Mouse (Mus musculus): ENCODE results near the gene Hoxc6. TPM values are rescaled to one million over a fixed set of nuclear protein-coding genes. Genes with fewer than 3 reads are reported as not detected.

Gene Hoxc6
- total RNA-seq, 2 experiments from 2014 or later: not detected

DNA sequence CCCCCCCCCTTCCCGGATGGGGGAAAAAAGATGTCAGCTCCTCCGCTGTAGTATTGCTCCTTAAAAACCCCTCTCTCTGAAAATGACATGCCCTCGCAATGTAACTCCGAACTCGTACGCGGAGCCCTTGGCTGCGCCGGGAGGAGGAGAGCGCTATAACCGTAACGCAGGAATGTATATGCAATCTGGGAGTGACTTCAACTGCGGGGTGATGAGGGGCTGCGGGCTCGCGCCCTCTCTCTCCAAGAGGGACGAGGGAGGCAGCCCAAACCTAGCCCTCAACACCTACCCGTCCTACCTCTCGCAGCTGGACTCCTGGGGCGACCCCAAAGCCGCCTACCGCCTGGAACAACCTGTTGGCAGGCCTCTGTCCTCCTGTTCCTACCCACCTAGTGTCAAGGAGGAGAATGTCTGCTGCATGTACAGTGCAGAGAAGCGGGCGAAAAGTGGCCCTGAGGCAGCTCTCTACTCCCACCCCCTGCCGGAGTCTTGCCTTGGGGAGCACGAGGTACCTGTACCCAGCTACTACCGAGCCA lies 31.2 kb upstream of the Hoxc6 start, which contains the start of gene Hoxc10:
TSS of gene Hoxc10 (plus strand) at position 21 of the 536 bp plus-strand sequence.
- intact Hi-C loops (cut with DNase I): loop anchor here (10.0 kb wide), 1 partner anchor 272 kb away; no protein-coding TSS in a partner anchor
- no peak for DNase-seq (ENCODE audit: low spot score in 2 of 2)

DNA sequence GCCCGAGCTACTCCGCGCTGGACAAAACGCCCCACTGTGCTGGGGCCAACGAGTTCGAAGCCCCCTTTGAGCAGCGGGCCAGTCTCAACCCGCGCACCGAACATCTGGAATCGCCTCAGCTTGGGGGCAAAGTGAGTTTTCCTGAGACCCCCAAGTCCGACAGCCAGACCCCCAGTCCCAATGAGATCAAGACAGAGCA lies 30.8 kb upstream of the Hoxc6 start, which contains the start of gene Hoxc5:
TSS of gene Hoxc5 (plus strand) at position 132 of the 199 bp plus-strand sequence.
- intact Hi-C loops (cut with DNase I): loop anchor here (10.0 kb wide), 1 partner anchor 272 kb away; no protein-coding TSS in a partner anchor
- DNase-seq (ENCODE audit: low spot score in 2 of 2): no peak

DNA sequence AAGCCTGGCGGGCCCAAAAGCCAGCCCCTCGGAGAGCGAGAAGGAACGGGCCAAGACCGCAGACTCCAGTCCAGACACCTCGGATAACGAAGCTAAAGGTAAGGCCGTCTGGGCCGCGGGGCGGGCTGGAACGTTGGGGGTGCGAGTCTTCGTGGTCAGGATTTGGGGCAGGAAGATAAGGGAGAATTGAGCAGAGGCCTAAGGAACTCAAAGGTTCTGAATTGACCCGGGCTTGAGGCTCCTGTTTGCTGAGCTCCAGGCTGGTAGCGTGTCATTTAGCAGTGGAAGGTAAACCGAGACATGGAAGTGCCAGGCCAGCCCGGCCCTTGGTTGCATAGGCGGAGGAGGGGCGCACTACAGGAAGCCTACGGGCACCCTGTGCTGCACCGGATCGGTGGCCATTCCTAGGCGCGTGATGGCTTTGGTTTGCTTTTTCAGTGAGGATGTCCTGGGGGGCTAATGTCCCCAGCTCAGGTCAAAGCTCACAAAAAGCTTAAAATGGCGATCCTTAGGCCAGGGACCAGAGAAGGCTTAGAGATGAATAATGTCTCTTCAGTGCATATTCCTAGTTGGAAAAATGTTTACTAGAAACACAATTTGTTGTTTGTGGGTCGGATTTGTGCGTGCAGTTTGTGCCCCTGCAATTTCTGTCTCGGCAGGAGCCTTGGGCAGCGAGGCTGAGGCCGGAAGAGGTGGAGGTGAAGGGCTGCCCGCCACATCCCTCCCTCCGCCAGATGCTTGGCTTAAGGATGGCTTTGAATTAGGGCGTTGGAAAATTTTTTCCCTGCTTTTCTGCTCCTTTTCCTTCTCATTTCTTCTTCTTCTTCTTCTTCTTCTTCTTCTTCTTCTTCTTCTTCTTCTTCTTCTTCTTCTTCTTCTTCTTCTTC lies 30.3 kb upstream of the Hoxc6 start:
- no peak for DNase-seq (ENCODE audit: low spot score in 2 of 2)
- intact Hi-C loops (cut with DNase I): loop anchor here (10.0 kb wide), 1 partner anchor 273 kb away; no protein-coding TSS in a partner anchor

DNA sequence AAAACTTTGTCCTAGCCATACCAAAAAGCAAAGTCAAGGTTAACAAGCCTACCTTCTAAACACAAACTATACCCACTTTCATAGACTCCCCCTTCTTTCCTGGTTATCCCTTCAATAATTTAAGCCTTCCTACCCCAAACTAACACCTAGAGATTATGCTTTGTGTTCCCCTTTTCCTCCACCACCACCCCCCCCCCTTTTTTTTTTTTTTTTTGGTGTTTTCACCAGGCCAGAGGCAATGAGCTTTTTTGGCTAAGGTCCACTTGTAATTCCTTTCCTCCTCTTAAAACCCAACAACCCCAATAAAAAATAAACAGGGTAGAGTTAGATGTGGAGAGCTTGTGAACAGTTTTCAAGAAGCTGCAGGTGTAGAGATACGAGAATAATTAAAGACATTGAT lies 28.8 kb upstream of the Hoxc6 start:
- DNase-seq (ENCODE audit: low spot score in 2 of 2): no peak
- intact Hi-C loops (cut with DNase I): loop anchor here (10.0 kb wide), 1 partner anchor 274 kb away; no protein-coding TSS in a partner anchor

DNA sequence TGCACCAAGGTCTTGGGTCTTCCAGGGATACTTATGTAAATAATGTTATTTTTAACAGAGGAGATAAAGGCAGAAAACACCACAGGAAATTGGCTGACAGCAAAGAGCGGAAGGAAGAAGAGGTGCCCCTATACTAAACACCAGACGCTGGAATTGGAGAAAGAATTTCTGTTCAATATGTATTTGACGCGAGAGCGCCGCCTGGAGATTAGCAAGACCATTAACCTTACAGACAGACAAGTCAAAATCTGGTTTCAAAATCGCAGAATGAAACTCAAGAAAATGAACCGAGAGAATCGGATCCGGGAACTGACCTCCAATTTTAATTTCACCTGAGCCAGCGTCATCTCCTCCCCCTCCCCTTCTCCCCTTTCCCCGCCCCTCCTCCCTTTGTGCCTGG lies 27.3 kb upstream of the Hoxc6 start:
- intact Hi-C loops (cut with DNase I): loop anchor here (5.0 kb wide), 1 partner anchor 208 kb away; no protein-coding TSS in a partner anchor
- no peak for DNase-seq (ENCODE audit: low spot score in 2 of 2)

DNA sequence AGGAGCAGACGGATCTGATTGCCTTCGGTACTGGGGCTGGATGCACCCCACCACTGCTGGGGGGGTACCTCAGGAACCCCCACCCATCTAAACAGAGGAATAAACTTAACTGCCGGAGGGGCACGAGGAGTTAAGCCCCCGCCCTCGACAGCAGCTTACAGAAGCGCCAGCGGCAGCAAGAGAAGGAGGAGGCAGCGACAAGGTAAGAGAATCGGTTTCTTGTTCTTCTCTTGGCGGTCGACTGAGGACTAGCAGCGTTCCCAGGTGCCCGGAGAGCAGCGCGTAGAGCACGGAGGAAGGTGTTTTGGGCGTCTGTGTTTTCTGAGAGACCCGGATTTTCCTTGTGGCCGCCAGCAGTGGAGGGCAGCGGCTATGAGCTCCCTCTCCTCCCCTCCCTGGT lies 25.8 kb upstream of the Hoxc6 start:
- no peak for DNase-seq (ENCODE audit: low spot score in 2 of 2)
- intact Hi-C loops (cut with DNase I): loop anchor here (5.0 kb wide), 1 partner anchor 210 kb away; no protein-coding TSS in a partner anchor

DNA sequence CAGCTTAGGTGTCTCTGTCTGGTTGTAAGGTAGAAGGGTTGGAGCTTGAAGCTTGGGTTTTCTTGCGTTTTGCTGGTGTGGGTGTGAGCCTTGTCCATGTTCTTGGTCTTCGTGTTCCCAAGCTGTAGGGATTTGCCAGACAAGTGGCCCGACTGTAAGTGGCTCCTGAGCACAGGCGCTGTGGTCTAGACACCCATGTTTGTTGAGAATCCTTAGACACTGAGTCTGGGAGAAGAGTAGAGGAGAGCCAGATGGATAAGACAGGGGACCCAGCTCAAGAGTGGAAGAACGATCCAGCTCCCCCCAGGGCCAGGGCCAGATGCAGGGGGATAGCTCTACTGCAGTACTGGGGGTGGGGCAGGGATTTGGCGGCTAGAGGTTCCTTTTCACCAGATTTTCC lies 25.3 kb upstream of the Hoxc6 start:
- intact Hi-C loops (cut with DNase I): loop anchor here (5.0 kb wide), 1 partner anchor 210 kb away; no protein-coding TSS in a partner anchor
- DNase-seq (ENCODE audit: low spot score in 2 of 2): no peak

DNA sequence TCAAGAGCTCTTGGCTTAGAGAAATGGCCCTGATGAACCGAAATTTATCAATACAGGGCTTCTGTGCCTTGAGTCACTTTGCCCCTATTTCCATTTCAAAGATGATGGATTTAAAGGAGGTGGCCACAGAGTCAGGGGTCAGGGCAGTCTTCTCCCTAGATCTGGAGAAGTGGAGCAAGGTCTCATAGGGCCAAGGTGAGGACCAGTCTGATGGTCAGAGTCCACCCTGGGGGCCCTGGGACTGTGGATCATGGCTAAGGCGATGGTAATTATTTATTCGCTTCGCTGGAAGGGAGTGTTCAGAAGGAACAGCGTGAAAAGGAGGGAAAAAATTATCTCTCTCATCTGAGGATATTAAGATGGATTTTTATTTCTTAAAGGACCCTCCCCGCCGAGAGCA lies 23.0 kb upstream of the Hoxc6 start:
- DNase-seq (ENCODE audit: low spot score in 2 of 2): no peak
- intact Hi-C loops (cut with DNase I): no loop called here

DNA sequence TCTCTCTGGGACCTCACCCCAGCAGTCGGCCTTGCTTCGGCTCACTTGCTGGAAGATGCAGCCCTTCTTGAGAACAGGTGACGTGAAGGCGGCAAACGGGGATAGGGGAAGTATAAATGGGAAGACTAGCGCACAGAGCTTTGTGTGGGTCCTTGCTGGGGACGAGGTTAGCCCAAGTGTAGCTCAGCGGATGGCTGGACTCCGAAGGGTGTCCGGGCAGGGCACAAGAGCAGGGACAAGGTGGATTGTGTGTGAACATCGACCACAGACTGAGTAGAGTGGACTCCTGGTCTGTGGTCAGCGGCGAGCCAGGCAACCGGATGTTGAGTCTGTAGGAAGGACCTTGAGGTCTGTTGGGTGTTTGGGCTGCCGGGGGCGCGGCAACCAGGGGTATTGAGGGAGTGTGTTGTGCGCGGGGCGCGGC lies 22.4 kb upstream of the Hoxc6 start:
- intact Hi-C loops (cut with DNase I): no loop called here
- no peak for DNase-seq (ENCODE audit: low spot score in 2 of 2)

DNA sequence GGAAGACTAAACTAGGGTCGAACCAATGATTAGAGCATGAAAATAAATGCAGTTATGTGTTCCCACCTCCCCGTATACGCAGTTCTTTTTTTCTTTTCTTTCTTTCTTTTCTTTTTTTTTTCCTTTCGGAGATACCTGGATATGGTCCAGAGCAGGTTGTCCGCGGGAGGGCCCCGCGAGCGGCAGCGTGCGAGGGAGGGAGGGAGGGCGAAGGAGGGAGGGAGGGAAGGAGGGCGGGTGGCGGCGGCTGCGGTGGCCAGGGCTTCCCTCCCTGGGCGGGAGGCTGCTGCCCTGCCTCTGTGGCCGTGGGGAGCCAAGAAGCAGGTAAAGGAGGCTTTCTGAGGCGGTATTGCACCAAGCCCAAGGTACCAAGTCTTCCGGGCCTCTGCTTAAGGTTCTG lies 21.9 kb upstream of the Hoxc6 start, which contains the start of gene Hoxc9:
TSS of gene Hoxc9 (plus strand) at position 269 of the 400 bp plus-strand sequence.
- DNase-seq (ENCODE audit: low spot score in 2 of 2): no peak
- intact Hi-C loops (cut with DNase I): no loop called here

DNA sequence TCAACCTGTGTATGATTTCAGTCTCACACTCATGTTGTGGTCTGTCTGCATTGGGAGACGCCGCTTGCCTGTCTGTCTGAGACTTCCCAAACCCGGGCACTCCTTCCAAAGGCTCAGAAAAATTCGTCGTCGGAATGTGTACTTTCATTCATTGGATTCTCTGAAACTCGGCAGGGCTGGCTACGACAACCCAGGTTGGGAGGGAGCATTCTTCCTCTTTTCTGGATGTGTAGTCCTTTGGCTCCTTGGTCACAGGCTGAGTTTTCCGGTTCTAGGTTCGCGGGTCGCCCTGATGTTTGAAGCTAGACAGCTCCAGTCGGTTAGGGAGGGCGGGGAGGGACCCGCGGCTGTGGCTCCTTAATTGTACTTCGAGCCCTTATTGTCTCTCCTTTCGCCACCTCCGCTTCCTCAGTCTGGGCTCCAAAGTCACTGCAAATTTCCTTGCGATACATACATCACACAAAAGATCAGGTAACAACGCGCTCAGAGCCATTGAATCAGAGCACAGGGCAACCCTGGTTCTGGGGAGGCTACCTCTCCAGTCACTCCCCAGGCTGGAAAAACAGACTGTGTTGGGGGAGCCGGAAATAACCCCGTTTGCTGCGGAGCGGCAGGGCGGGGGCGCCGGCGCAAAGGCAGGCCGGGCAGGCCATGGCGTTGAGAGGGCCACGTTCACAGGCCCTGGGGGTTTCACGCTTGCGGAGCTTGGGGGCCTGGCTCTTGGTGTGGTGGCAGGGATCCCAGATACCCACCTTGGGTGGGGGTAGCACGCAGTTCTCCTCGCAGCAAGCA lies 21.2 kb upstream of the Hoxc6 start:
- intact Hi-C loops (cut with DNase I): no loop called here
- DNase-seq (ENCODE audit: low spot score in 2 of 2): no peak

DNA sequence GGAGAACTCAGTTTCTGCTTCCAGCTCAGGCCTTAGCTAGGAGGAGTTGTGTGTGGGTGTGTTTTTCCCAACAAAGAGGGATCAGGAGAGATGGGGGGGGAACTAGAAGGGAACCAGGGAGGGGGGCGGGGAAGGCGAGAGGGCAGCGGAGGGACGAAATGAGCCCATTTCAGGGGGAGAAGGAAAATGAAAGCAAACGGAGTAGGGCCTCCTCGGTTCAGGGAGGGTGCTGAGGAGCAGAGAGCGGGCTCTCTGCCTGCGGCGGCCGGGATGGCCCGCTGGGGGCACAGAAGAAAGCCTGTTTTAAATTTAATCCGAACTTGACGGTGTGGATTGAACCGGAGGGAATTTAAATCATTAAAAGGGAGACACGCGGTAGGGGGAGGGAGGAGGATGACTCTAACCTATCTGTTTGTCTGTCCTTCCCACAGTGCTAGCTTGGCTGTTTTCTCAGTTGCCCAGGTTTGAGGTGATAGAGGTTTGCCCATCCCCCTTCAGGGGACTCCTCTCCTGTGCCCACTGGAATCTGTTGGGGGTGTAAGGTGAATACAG lies 20.6 kb upstream of the Hoxc6 start:
- intact Hi-C loops (cut with DNase I): no loop called here
- no peak for DNase-seq (ENCODE audit: low spot score in 2 of 2)

DNA sequence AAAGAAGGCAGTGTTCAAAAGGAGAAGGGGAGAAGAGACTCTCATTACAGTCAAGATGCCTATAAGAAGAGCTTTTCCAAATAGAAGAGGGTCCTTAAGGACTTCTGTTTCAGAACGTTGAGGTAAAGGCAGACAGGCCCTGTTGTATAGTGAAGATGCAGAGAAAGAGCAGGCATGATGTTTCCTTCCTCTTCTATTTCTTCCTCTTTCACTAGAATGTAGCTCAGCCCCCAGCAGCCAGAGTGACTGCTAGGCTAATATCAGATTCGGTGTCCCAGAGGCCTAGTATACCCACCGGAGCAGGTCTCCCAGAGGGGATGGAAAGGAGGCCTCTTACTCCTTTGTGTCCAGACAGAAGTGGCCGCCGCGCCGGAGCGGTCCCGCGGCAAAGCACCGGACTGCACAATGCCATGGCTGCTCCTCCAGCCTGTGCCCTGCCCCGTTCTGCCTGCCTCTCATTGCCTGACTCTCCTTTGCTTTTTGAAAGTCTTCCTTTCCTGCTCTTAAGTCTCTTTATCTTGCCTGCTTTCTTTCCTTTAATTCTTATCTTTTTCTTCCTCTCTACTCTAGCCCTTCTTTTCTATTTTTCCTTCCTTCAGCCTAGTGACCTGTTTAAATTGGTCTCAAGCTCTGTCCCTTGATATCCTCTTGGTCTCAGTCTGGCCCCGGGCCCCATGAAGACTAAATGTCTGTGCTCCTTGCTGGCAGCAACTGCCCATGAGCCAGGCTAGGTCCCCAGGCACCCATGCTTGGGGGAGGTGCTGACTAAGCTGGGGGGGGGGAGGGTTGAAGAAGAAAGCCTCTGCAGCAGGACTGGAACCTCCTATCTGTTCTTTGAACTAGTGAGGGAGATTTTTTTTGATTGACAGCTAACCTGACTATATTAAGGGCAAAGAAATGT lies 19.2 kb upstream of the Hoxc6 start:
- intact Hi-C loops (cut with DNase I): no loop called here
- no peak for DNase-seq (ENCODE audit: low spot score in 2 of 2)

DNA sequence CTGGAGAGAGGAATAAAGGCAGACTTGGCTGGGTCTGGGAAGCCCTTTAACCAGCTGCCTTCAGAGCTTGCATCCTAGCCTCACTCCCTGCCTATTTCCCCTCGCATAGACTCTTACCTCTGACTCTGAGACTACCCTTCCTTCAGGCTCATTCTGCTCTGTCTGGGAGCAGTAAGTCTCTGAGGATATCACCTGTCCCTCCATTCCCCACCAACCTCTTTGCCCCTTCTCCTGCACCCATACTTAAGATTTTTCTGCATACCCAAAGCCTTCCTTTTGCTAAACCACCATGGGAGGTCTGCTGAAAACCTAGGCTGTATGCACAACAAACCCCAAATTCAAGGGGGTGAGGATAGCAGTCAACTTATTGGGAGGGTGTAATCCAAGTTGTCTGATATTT lies 18.1 kb upstream of the Hoxc6 start:
- intact Hi-C loops (cut with DNase I): loop anchor here (10.0 kb wide), 1 partner anchor 335 kb away; the partner anchor contains the start of gene Gpr84
- DNase-seq (ENCODE audit: low spot score in 2 of 2): no peak

DNA sequence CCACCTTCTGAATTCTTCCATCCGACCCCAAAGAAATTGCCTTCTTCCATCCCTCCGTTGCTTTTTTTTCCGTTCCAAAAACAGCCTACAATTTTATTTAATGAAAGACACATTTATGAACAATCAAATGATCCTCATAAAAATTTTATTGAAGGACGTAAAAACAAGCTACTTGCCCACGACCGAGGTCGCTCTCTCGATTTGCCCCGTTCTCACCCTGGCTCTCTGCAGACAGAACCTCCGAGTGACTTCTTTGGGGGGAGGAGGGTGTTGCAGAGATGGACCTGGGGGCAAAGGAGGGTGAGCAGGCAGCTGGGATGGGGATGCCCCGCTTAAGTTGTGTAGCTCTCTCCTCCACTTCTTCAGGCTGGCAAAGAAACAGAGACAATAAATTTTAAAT lies 17.7 kb upstream of the Hoxc6 start:
- intact Hi-C loops (cut with DNase I): loop anchor here (10.0 kb wide), 1 partner anchor 334 kb away; the partner anchor contains the start of gene Gpr84
- DNase-seq (ENCODE audit: low spot score in 2 of 2): no peak

DNA sequence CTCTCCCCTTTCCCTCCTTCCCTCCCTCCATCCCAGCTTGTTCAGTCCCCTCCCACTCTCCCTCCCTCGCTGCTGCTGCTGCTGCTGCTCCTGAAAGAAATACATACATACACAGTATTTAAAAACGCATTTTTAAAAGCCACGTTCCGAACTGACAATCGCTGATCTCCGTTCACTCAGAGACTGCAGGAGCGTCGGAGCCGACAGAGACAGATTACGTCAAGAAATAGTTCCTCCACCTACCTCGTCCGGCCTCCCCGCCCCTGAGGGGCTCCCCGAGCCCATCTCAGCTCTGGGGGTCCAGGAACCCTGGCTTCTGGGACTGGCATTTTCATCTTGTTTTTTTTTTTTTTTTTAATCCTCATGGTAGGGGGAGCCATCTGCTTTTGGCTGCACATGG lies 17.1 kb upstream of the Hoxc6 start:
- intact Hi-C loops (cut with DNase I): loop anchor here (10.0 kb wide), 1 partner anchor 334 kb away; the partner anchor contains the start of gene Gpr84
- DNase-seq (ENCODE audit: low spot score in 2 of 2): no peak

DNA sequence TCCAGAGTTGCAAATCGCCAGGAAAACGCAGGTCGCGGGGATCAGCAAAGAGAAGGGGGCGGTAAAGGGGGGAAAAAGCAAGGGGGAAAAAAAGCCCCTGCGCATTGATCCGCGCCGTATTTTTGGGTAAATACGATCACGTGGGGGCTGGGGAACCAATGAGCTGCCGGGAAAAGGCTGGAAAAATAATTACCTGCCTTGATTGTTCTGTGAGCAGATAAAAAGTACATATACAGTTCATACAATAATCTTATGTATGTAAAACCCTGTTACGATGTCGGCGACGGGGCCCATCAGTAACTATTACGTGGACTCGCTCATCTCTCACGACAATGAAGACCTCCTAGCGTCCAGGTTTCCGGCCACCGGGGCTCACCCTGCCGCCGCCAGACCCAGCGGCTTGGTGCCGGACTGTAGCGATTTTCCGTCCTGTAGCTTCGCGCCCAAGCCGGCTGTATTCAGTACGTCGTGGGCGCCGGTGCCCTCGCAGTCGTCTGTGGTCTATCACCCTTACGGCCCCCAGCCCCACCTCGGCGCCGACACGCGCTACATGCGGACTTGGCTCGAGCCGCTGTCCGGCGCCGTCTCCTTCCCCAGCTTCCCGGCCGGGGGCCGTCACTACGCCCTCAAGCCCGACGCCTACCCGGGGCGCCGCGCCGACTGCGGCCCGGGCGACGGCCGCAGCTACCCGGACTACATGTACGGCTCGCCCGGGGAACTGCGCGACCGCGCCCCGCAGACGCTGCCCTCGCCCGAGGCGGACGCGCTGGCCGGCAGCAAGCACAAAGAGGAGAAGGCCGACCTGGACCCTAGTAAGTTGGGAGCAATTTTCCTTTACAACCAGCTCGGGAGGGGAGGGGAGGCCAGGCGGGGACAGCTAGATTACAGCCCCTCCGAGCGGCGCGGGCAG lies 16.4 kb upstream of the Hoxc6 start:
- intact Hi-C loops (cut with DNase I): loop anchor here (10.0 kb wide), 1 partner anchor 333 kb away; the partner anchor contains the start of gene Gpr84
- no peak for DNase-seq (ENCODE audit: low spot score in 2 of 2)

Measured in left cerebral cortex, postnatal 14 days (tissue).